ENCODE assay signal across 9 mouse cellular contexts in the genomic region with DNA sequence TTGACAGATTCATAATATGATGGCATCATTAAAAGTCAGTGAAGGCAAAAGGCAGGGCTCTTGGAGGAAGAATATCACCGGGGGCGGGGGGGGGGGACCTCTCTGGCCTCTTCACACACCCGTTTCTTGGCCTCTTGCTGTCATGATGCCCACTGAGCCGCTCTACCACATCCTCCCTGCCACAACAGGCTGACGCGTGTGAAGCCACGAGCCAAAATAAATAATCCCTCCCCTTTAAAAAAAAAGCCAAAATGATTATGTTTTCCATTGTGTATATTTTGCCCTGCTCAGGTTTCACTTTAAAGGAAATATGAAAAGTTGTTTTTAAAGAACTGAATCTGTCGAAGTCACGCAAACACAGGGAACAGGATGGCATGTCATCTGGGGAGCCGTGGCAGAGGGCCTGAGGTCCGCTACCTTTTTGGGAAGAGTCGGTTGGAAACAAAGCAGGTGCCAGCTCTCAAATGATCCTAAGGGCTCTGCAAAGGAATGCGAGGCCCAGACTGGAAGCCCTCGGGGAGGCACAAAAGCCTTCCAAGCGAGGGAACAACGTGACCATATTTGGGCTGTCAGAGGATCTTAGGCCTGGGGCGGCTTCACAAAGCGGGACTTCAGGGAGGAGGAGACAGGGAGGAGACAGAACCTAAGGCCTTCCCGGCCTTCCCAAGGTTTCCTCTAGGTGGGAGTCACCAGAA. TPM values are rescaled to one million over a fixed set of nuclear protein-coding genes. Genes with fewer than 3 reads are reported as not detected.
DNase-seq lines count a peak whose midpoint lies in the region; ATAC-seq and TF ChIP-seq lines count a peak whose summit lies in the region.
"Had no signal": no experiment of that assay in that cellular context is flagged by ENCODE, and none has a peak within 500 bp of the region (broad histone marks: within the 10 kb centered on the region; RNA-seq: fewer than 3 reads in every experiment).

No protein-coding gene starts in this region.

- H3K4me2 ChIP-seq in intestine, embryonic 14.5 days (ENCODE audit: low read length), result no peak overlapping the region
- H3K4me2 ChIP-seq: hindbrain, embryonic 15.5 days had no signal

- no peak for ATAC-seq in intestine, embryonic 14.5 days (replicated peaks; ENCODE audit: low FRiP score, low TSS enrichment, low read depth)

- no peaks in the 10 kb centered on the region for H3K27me3 ChIP-seq in heart, embryonic 10.5 days (ENCODE audit: insufficient read depth, poor library complexity, severe bottlenecking)
- no peaks in the 10 kb centered on the region for H3K27me3 ChIP-seq in testis, adult 2 months (ENCODE audit: control insufficient read depth, insufficient read depth, low read length)
- H3K27me3 ChIP-seq in intestine, embryonic 14.5 days (replicated peaks; ENCODE audit: control insufficient read depth, insufficient read depth, low read length), result no peaks in the 10 kb centered on the region
- H3K27me3 ChIP-seq: hindbrain, embryonic 15.5 days had no signal

- H3K9ac ChIP-seq in intestine, embryonic 14.5 days (ENCODE audit: low read length), result no peak overlapping the region
- H3K9ac ChIP-seq: hindbrain, embryonic 15.5 days had no signal

- H3K9me3 ChIP-seq in heart, embryonic 10.5 days, result no peaks in the 10 kb centered on the region
- no peaks in the 10 kb centered on the region for H3K9me3 ChIP-seq in intestine, embryonic 14.5 days (ENCODE audit: control insufficient read depth, low read length)
- H3K9me3 ChIP-seq: hindbrain, embryonic 15.5 days had no signal

- DNase-seq in heart, embryonic 10.5 days (ENCODE audit: low spot score), result peak; percentile 92
- DNase-seq in heart, adult 8-10 months (ENCODE audit: low spot score), result no peak
- no peak for DNase-seq in testis, postnatal 10 days (ENCODE audit: low spot score)
- DNase-seq in intestine, embryonic 14.5 days (ENCODE audit: low spot score), result no peak
- no peak for DNase-seq in urinary bladder, postnatal 10 days (ENCODE audit: low spot score)
- DNase-seq in urinary bladder, postnatal 25 days (ENCODE audit: low spot score), result no peak
- no peak for DNase-seq in urinary bladder, postnatal 36 days (ENCODE audit: low spot score in 2 of 2)

- no peak for TF ChIP-seq CTCF in testis, adult 2 months (IDR thresholded peaks at IDR 0.05; ENCODE audit: control insufficient read depth, insufficient read depth, insufficient replicate concordance, low read depth, low read length)

- peaks cover 66% of the 10 kb centered on the region for H3K36me3 ChIP-seq in heart, embryonic 10.5 days
- H3K36me3 ChIP-seq in testis, adult 2 months (ENCODE audit: control insufficient read depth, insufficient read depth, low read length), result no peaks in the 10 kb centered on the region
- peaks cover 47% of the 10 kb centered on the region for H3K36me3 ChIP-seq in intestine, embryonic 14.5 days (ENCODE audit: control insufficient read depth, insufficient read depth, low read length)
- H3K36me3 ChIP-seq: hindbrain, embryonic 15.5 days had no signal

- no peak overlapping the region for H3K4me3 ChIP-seq in heart, embryonic 10.5 days
- no peak overlapping the region for H3K4me3 ChIP-seq in testis, adult 2 months (ENCODE audit: control insufficient read depth, low read depth, low read length)
- H3K4me3 ChIP-seq in intestine, embryonic 14.5 days (ENCODE audit: low read depth, low read length), result no peak overlapping the region
- H3K4me3 ChIP-seq: hindbrain, embryonic 15.5 days had no signal

- WGBS in heart, embryonic 10.5 days, result 48% methylated on average over 19 of the region's 19 CpGs
- 54% methylated on average over 19 of the region's 19 CpGs for WGBS in intestine, embryonic 14.5 days

- TF ChIP-seq POLR2A in testis, adult 2 months (IDR thresholded peaks at IDR 0.05; ENCODE audit: control insufficient read depth, low read depth, low read length), result no peak

- H3K27ac ChIP-seq in heart, embryonic 10.5 days, result peak overlapping the region; percentile 89
- H3K27ac ChIP-seq in testis, adult 2 months (ENCODE audit: control insufficient read depth, insufficient read depth, low read depth, low read length), result peak overlapping the region; percentile 63
- H3K27ac ChIP-seq in intestine, embryonic 14.5 days (ENCODE audit: low read depth), result peak overlapping the region; percentile 55
- H3K27ac ChIP-seq: hindbrain, embryonic 15.5 days had no signal

- H3K4me1 ChIP-seq in heart, embryonic 10.5 days, result peaks cover 62% of the 10 kb centered on the region
- H3K4me1 ChIP-seq in testis, adult 2 months (ENCODE audit: control insufficient read depth, insufficient read depth, low read length), result peaks cover 3% of the 10 kb centered on the region
- peaks cover 27% of the 10 kb centered on the region for H3K4me1 ChIP-seq in intestine, embryonic 14.5 days (replicated peaks; ENCODE audit: control insufficient read depth, insufficient read depth, low read length)

RNA-seq across cellular contexts. Expression of a gene that starts 51.9 kb away (rescaled TPM):
- polyA plus RNA-seq in heart, embryonic 10.5 days (2016; fragmentation: Nextera tagmentation; extraction: Ambion mirVana), result 62.6 and 67.8 TPM in 2 replicates
- total RNA-seq in heart, adult 8-10 months (2022), result 10 to 100 TPM; 22.6 to 26.7 (median 26.0) TPM
- 7.6 and 10.1 TPM in 2 replicates for polyA plus RNA-seq in testis, adult 2 months (2012; rRNA removed)
- polyA plus RNA-seq in intestine, embryonic 14.5 days (2014; fragmentation: Nextera tagmentation; extraction: Ambion mirVana), result 66.0 and 68.6 TPM in 2 replicates
